Mouse (Mus musculus): ENCODE data around the gene Fbxo22. TPM values are rescaled to one million over a fixed set of nuclear protein-coding genes. Genes with fewer than 3 reads are reported as not detected.

The Fbxo22 gene
- total RNA-seq, 2 experiments from 2014 or later: 41.0 to 44.7 TPM

Other genes starting within 250 kb of the Fbxo22 start
- gene Chrna5, start 228.0 kb upstream of the Fbxo22 start, total RNA-seq (2015): not detected in 2 replicates
- gene Chrna5, start 228.0 kb upstream of the Fbxo22 start, total RNA-seq (2017): not detected in 2 replicates
- gene Chrna3, start 182.4 kb upstream of the Fbxo22 start, total RNA-seq (2015): not detected in 2 replicates
- gene Chrna3, start 182.4 kb upstream of the Fbxo22 start, total RNA-seq (2017): not detected in 2 replicates
- not detected in 2 replicates for gene Chrnb4, start 160.1 kb upstream of the Fbxo22 start, total RNA-seq (2015)
- gene Chrnb4, start 160.1 kb upstream of the Fbxo22 start, total RNA-seq (2017): 0.04 TPM in 1 of 2 replicates, not detected in the other
- gene Ube2q2, start 60.1 kb upstream of the Fbxo22 start, total RNA-seq (2015): 31.9 and 33.6 TPM in 2 replicates
- 35.5 and 43.4 TPM in 2 replicates for gene Ube2q2, start 60.1 kb upstream of the Fbxo22 start, total RNA-seq (2017)
- 2.9 and 6.5 TPM in 2 replicates for gene Nrg4, start 117.9 kb downstream of the Fbxo22 start, total RNA-seq (2015)
- gene Nrg4, start 117.9 kb downstream of the Fbxo22 start, total RNA-seq (2017): 2.1 TPM in 2 replicates
- not detected in 2 replicates for gene Tmem266, start 118.0 kb downstream of the Fbxo22 start, total RNA-seq (2015)
- not detected in 2 replicates for gene Tmem266, start 118.0 kb downstream of the Fbxo22 start, total RNA-seq (2017)